Mouse (Mus musculus): Measurements from ENCODE around the gene Abca15. TPM values are rescaled to one million over a fixed set of nuclear protein-coding genes. Genes with fewer than 3 reads are reported as not detected.

Abca15 gene
- polyA plus RNA-seq (2017; shearing (Covaris generic)) = not detected

GRCm38 (mm10) chr7:120328087-120328793 lies at the start of gene Abca15:
Abca15 (plus strand) TSS chr7:120328670.

GRCm38 (mm10) chr7:120409447-120409846 lies 81.0 kb downstream of the Abca15 start, which contains the start of gene Abca16:
Abca16 (plus strand) TSS chr7:120409647.

Other genes with a start within 250 kb of the Abca15 start
- gene Dnah3, start 233.4 kb upstream of the Abca15 start, polyA plus RNA-seq (2017; shearing (Covaris generic)) = 0.22 TPM
- gene Tmem159, start 226.3 kb upstream of the Abca15 start, polyA plus RNA-seq (2017; shearing (Covaris generic)) = 4.3 TPM
- not detected for gene Zp2, start 183.4 kb upstream of the Abca15 start, polyA plus RNA-seq (2017; shearing (Covaris generic))
- gene Anks4b, start 154.8 kb upstream of the Abca15 start, polyA plus RNA-seq (2017; shearing (Covaris generic)) = not detected
- gene Crym, start 126.6 kb upstream of the Abca15 start, polyA plus RNA-seq (2017; shearing (Covaris generic)) = not detected
- gene Abca14, start 124.7 kb upstream of the Abca15 start, polyA plus RNA-seq (2017; shearing (Covaris generic)) = not detected
- not detected for gene Abca16, start 81.0 kb downstream of the Abca15 start, polyA plus RNA-seq (2017; shearing (Covaris generic))

Measured in effector memory CD4-positive, alpha-beta T cell, adult 5 months (primary cell).